Comparison of ENCODE assay signal across 25 mouse cellular contexts in the genomic region with DNA sequence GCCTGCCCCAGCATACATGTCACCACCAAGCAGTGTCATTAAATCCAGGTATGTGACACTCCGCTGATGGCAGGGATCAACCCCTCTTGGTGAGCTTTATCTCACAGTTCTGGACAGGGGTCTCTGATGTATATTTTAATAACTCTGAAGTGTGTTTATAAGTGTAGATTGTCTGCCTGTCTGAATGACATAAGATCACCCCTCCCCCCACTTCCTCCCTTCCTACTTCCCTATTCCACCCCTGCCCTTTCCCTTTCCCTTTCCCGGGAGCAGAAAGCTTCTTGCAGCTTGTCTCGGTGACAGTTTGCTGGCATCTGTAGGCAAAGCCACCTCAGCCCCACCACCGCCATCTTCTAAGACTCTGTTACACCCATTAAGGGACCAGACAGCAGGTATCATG.
"Had no signal": no experiment of that assay in that cellular context is flagged by ENCODE, and none has a peak within 500 bp of the region (broad histone marks: within the 10 kb centered on the region; RNA-seq: fewer than 3 reads in every experiment).

No protein-coding gene starts in this region.

- H3K4me2 ChIP-seq: heart, embryonic 12.5 days; hindbrain, embryonic 12.5 days; hindbrain, embryonic 15.5 days; intestine, embryonic 15.5 days; limb, embryonic 12.5 days; liver, embryonic 11.5 days; liver, embryonic 13.5 days had no signal

- H3K36me3 ChIP-seq: heart, embryonic 10.5 days; heart, embryonic 12.5 days; hindbrain, embryonic 15.5 days; intestine, embryonic 15.5 days; limb, embryonic 12.5 days; liver, embryonic 13.5 days had no signal

- H3K27me3 ChIP-seq: heart, embryonic 12.5 days; hindbrain, embryonic 12.5 days; hindbrain, embryonic 15.5 days; intestine, embryonic 15.5 days; limb, embryonic 12.5 days had no signal

- DNase-seq: gastrocnemius, adult 2 months; gastrocnemius, postnatal 10 days; gastrocnemius, postnatal 25 days; heart, postnatal 10 days; heart, postnatal 4 days; kidney, adult 18-20 months; kidney, adult 8-10 months; kidney, postnatal 10 days; kidney, postnatal 25 days; kidney, postnatal 4 days; layer of hippocampus, postnatal 36 days; left cerebral cortex, postnatal 4 days; liver; liver, embryonic 13.5 days had no signal

- H3K9me3 ChIP-seq: heart, embryonic 10.5 days; heart, embryonic 12.5 days; hindbrain, embryonic 10.5 days; hindbrain, embryonic 12.5 days; hindbrain, embryonic 15.5 days; intestine, embryonic 15.5 days; limb, embryonic 12.5 days; liver, embryonic 13.5 days had no signal

- ATAC-seq: inflammation-experienced regulatory T-cells, adult 6 months; intestine, embryonic 15.5 days; intestine, postnatal 0 days had no signal

- H3K9ac ChIP-seq: heart, embryonic 12.5 days; hindbrain, embryonic 12.5 days; hindbrain, embryonic 15.5 days; intestine, embryonic 15.5 days; limb, embryonic 12.5 days; liver, embryonic 13.5 days had no signal

- H3K4me3 ChIP-seq: gastrocnemius, adult 2 months; heart, embryonic 10.5 days; heart, embryonic 12.5 days; hindbrain, embryonic 10.5 days; hindbrain, embryonic 12.5 days; hindbrain, embryonic 15.5 days; intestine, embryonic 15.5 days; layer of hippocampus, adult 2 months; limb, embryonic 12.5 days; liver, embryonic 13.5 days had no signal

- H3K27ac ChIP-seq: gastrocnemius, adult 2 months; heart, embryonic 10.5 days; hindbrain, embryonic 10.5 days; hindbrain, embryonic 12.5 days; hindbrain, embryonic 15.5 days; intestine, embryonic 15.5 days; layer of hippocampus, adult 2 months; limb, embryonic 12.5 days; liver, embryonic 13.5 days had no signal
